16 mouse cellular contexts compared by ENCODE assay signal in the genomic region with DNA sequence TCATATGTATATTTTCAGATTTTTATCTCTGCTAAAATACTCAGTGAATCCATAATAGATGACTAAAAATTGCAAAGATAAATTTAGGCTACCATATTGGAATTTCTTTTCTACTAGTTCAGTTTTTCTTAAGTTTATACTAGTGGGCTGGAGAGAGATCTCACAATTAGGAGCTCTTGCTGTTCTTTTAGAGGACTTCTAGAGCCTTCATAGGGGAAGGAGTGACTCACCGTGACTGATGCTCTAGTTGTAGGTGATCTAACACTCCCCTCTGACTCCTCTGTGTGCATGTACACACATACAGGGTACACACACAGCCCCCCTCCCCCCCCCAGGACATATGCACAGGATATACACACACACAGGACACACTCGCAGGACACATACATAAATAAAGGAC.
"Had no signal": no experiment of that assay in that cellular context is flagged by ENCODE, and none has a peak within 500 bp of the region (broad histone marks: within the 10 kb centered on the region; RNA-seq: fewer than 3 reads in every experiment).

No protein-coding gene starts in this region.

- H3K4me2 ChIP-seq: neural tube, embryonic 13.5 days; neural tube, embryonic 15.5 days; stomach, embryonic 15.5 days had no signal

- H3K4me3 ChIP-seq: neural tube, embryonic 13.5 days; neural tube, embryonic 15.5 days; stomach, embryonic 15.5 days had no signal

- H3K4me1 ChIP-seq: neural tube, embryonic 13.5 days; neural tube, embryonic 15.5 days; stomach, embryonic 15.5 days had no signal

- H3K27ac ChIP-seq: neural tube, embryonic 13.5 days; neural tube, embryonic 15.5 days; stomach, embryonic 15.5 days; stomach, postnatal 0 days had no signal

- H3K27me3 ChIP-seq: neural tube, embryonic 13.5 days; neural tube, embryonic 15.5 days; stomach, embryonic 15.5 days had no signal

- DNase-seq: retina, postnatal 1 day; right cerebral cortex, adult 18-20 months; right cerebral cortex, postnatal 14 days; right cerebral cortex, postnatal 25 days; right cerebral cortex, postnatal 4 days; spleen, adult 18-20 months; thymus, adult 18-20 months; thymus, adult 2 months; thymus, postnatal 14 days; thymus, postnatal 25 days; thymus, postnatal 36 days; thymus, postnatal 4 days had no signal

- H3K9ac ChIP-seq: neural tube, embryonic 13.5 days; neural tube, embryonic 15.5 days; stomach, embryonic 15.5 days had no signal

- H3K36me3 ChIP-seq: neural tube, embryonic 15.5 days had no signal

- H3K9me3 ChIP-seq: neural tube, embryonic 13.5 days; neural tube, embryonic 15.5 days; stomach, embryonic 15.5 days had no signal
